Mouse (Mus musculus) forebrain, embryonic 16.5 days (tissue): Measurements from ENCODE around the gene Samd8. TPM values are rescaled to one million over a fixed set of nuclear protein-coding genes. Genes with fewer than 3 reads are reported as not detected.

Experiments
- ATAC-seq: fragments of 200-750 bp; cut with Nextera tagmentation; 2 replicates; pipeline ENCODE4 v1.8.0; 2017; ENCODE audit warnings: mild to moderate bottlenecking, moderate library complexity
- H3K27ac ChIP-seq: fragments of 300-500 bp; sonication (generic); 2 replicates; pipeline ENCODE4 v1.5.1; 2014; ENCODE audit warnings: low read length, control low read depth
- H3K27me3 ChIP-seq: fragments of 300-500 bp; sonication (generic); replicated peaks from 2 replicates; pipeline ENCODE4 v1.6.1; 2014; ENCODE audit warnings: low read length; ENCODE audit not compliant: control insufficient read depth, insufficient read depth
- H3K36me3 ChIP-seq: fragments of 300-500 bp; sonication (generic); 2 replicates; pipeline ENCODE4 v1.6.1; 2014; ENCODE audit not compliant: control insufficient read depth, insufficient read depth
- H3K4me1 ChIP-seq: fragments of 300-500 bp; sonication (generic); replicated peaks from 2 replicates; pipeline ENCODE4 v1.6.1; 2014; ENCODE audit warnings: low read length; ENCODE audit not compliant: control insufficient read depth, insufficient read depth
- H3K4me2 ChIP-seq: fragments of 300-500 bp; sonication (generic); 2 replicates; pipeline ENCODE4 v1.6.1; 2014; ENCODE audit warnings: mild to moderate bottlenecking, low read length, control low read depth
- H3K4me3 ChIP-seq: fragments of 300-500 bp; sonication (generic); replicated peaks from 2 replicates; pipeline ENCODE4 v1.5.1; 2014; ENCODE audit warnings: mild to moderate bottlenecking, low read length, control low read depth
- H3K9ac ChIP-seq: fragments of 300-500 bp; sonication (generic); replicated peaks from 2 replicates; pipeline ENCODE4 v1.6.1; 2014; ENCODE audit warnings: low read depth, low read length, control low read depth
- H3K9me3 ChIP-seq: fragments of 300-500 bp; sonication (generic); 2 replicates; pipeline ENCODE4 v1.6.1; 2016; ENCODE audit warnings: low read length; ENCODE audit not compliant: control insufficient read depth
- WGBS: fragments of 180-500 bp; shearing (Covaris S2); extraction: QIAGEN DNeasy Blood & Tissue Kit; methylation state at CpG from one replicate; pipeline ENCODE4 v1.1.7; 2014; 5-methylcytosine and 5-hydroxymethylcytosine counted together
- polyA plus RNA-seq: library from polyadenylated mRNA; unstranded; fragments of >200 nt; fragmentation: Nextera tagmentation; extraction: Ambion mirVana; gene quantifications from 2 replicates; pipeline ENCODE4 v1.2.1, GENCODE M21; 2015

Samd8 gene
- polyA plus RNA-seq, 1 experiment from 2014 or later = 24.6 TPM

GRCm38 (mm10) chr14:21802543-21803206, 52.3 kb downstream of the Samd8 start:
- H3K27ac ChIP-seq = no peak overlapping the region
- 90% methylated on average over 6 of the region's 6 CpGs for WGBS
- no peak overlapping the region for H3K4me2 ChIP-seq
- no peak for ATAC-seq
- H3K27me3 ChIP-seq = no peaks in the 10 kb centered on the region
- peaks cover 3% of the 10 kb centered on the region; the same call in 1 of the 2 replicates for H3K36me3 ChIP-seq
- no peak overlapping the region for H3K4me3 ChIP-seq
- no peaks in the 10 kb centered on the region for H3K9me3 ChIP-seq
- no peak overlapping the region for H3K9ac ChIP-seq
- no peaks in the 10 kb centered on the region for H3K4me1 ChIP-seq

- Histone ChIP-seq H3K27ac (no peak overlapping the region), H3K4me1 (no peaks in the 10 kb centered on the region), H3K9ac (no peak overlapping the region), H3K27me3 (no peaks in the 10 kb centered on the region), H3K9me3 (no peaks in the 10 kb centered on the region), H3K36me3 (no peaks in the 10 kb centered on the region), H3K4me3 (no peak overlapping the region), H3K4me2 (no peak overlapping the region)
- 88% methylated on average over 2 of the region's 2 CpGs for WGBS
- ATAC-seq = no peak
Observed at GRCm38 (mm10) chr14:21806203-21806602, 55.9 kb downstream of the Samd8 start.

- no peak for ATAC-seq
- Histone ChIP-seq H3K9ac (no peak overlapping the region), H3K9me3 (no peaks in the 10 kb centered on the region), H3K4me3 (no peak overlapping the region), H3K27me3 (no peaks in the 10 kb centered on the region), H3K4me2 (no peak overlapping the region), H3K4me1 (no peaks in the 10 kb centered on the region), H3K27ac (no peak overlapping the region), H3K36me3 (no peaks in the 10 kb centered on the region)
- 91% methylated on average over 3 of the region's 3 CpGs for WGBS
Observed at GRCm38 (mm10) chr14:21806631-21807160, 56.4 kb downstream of the Samd8 start.

GRCm38 (mm10) chr14:21808208-21808922, 58.0 kb downstream of the Samd8 start:
- WGBS = 89% methylated on average over 8 of the region's 8 CpGs
- no peaks in the 10 kb centered on the region for H3K4me1 ChIP-seq
- H3K36me3 ChIP-seq = no peaks in the 10 kb centered on the region
- H3K27ac ChIP-seq = no peak overlapping the region
- ATAC-seq = no peak
- H3K27me3 ChIP-seq = no peaks in the 10 kb centered on the region
- no peak overlapping the region for H3K9ac ChIP-seq
- no peak overlapping the region for H3K4me2 ChIP-seq
- H3K9me3 ChIP-seq = no peaks in the 10 kb centered on the region
- H3K4me3 ChIP-seq = no peak overlapping the region

GRCm38 (mm10) chr14:21809418-21809817, 59.1 kb downstream of the Samd8 start:
- H3K9ac ChIP-seq = no peak overlapping the region
- H3K27ac ChIP-seq = no peak overlapping the region
- H3K36me3 ChIP-seq = no peaks in the 10 kb centered on the region
- no peaks in the 10 kb centered on the region for H3K27me3 ChIP-seq
- ATAC-seq = no peak
- no peaks in the 10 kb centered on the region for H3K9me3 ChIP-seq
- H3K4me3 ChIP-seq = no peak overlapping the region
- no peaks in the 10 kb centered on the region for H3K4me1 ChIP-seq
- H3K4me2 ChIP-seq = no peak overlapping the region
- WGBS = 96% methylated on average over 2 of the region's 2 CpGs

GRCm38 (mm10) chr14:21811301-21811700, 61.0 kb downstream of the Samd8 start:
- no peak for ATAC-seq
- Histone ChIP-seq H3K9ac (no peak overlapping the region), H3K4me1 (no peaks in the 10 kb centered on the region), H3K4me3 (no peak overlapping the region), H3K27ac (no peak overlapping the region), H3K9me3 (no peaks in the 10 kb centered on the region), H3K4me2 (no peak overlapping the region), H3K27me3 (no peaks in the 10 kb centered on the region), H3K36me3 (no peaks in the 10 kb centered on the region)
- 92% methylated on average over 4 of the region's 4 CpGs for WGBS

- Histone ChIP-seq H3K4me3 (no peak overlapping the region), H3K9me3 (no peaks in the 10 kb centered on the region), H3K36me3 (no peaks in the 10 kb centered on the region), H3K4me1 (no peaks in the 10 kb centered on the region), H3K27me3 (no peaks in the 10 kb centered on the region), H3K4me2 (no peak overlapping the region), H3K9ac (no peak overlapping the region), H3K27ac (no peak overlapping the region)
- ATAC-seq = no peak
- WGBS = 93% methylated on average over 10 of the region's 10 CpGs
Observed at GRCm38 (mm10) chr14:21811744-21812393, 61.5 kb downstream of the Samd8 start.

- Histone ChIP-seq H3K27me3 (no peaks in the 10 kb centered on the region), H3K4me3 (no peak overlapping the region), H3K9ac (no peak overlapping the region), H3K4me2 (no peak overlapping the region), H3K9me3 (no peaks in the 10 kb centered on the region), H3K27ac (no peak overlapping the region), H3K36me3 (no peaks in the 10 kb centered on the region), H3K4me1 (no peaks in the 10 kb centered on the region)
- WGBS = 23% methylated on average over 14 of the region's 14 CpGs
- no peak for ATAC-seq
Observed at GRCm38 (mm10) chr14:21812590-21813162, 62.3 kb downstream of the Samd8 start.

- Histone ChIP-seq H3K4me3 (no peak overlapping the region), H3K9ac (no peak overlapping the region), H3K27ac (no peak overlapping the region), H3K27me3 (no peaks in the 10 kb centered on the region), H3K36me3 (no peaks in the 10 kb centered on the region), H3K4me2 (no peak overlapping the region), H3K9me3 (no peaks in the 10 kb centered on the region), H3K4me1 (no peaks in the 10 kb centered on the region)
- WGBS = 82% methylated on average over 4 of the region's 4 CpGs
- no peak for ATAC-seq
Observed at GRCm38 (mm10) chr14:21813216-21813615, 62.9 kb downstream of the Samd8 start.
